Mouse (Mus musculus): Measurements from ENCODE around the gene Gon7.

The Gon7 gene

DNA sequence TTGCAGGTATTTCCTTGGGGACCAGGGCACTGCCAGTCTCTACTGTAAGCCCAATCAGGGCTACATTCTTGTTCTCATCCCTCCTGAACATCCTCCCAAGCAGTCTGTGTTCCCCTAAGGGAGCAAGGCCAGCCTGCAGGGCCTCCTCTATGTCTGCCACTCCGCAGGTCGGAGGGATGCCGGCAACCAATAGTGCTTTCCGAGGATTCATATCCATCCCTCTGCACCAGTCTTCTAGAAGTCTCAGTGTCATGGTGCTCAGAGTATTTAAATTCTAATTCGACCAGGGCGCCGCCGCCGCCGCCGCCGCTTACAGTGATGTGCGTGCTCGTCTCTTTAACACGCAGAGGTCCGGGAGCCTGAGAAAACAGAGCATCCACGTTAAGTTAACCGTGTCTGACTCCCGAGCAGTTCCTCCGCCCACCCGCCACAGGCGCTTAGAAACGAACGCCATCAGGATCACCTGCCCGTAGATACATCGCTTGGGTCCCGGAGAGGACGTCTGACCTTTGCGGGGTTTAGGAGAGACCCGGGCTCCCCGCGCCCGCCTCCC lies 14.5 kb downstream of the Gon7 start:
- no peak for DNase-seq (ENCODE audit: low read depth, low spot score)

DNA sequence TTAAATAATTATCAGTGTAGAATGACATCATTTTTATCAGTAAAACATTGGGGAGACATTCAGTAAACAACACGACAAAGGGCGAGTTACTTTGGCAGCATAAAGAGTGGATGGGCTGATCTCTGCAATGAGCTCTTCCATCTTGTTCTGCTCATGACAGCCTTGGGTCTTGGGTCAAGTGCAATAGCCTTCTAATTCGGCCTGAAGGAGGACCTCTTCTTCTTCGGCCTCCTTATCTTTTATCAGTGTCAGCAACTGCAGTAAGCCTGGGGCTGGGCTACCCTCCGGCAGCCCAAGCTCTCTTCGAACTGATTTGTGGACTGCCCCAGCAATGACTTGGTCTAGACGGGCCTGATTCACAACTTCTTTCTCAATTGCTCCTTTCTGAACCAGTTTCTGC lies 15.5 kb downstream of the Gon7 start:
- DNase-seq (ENCODE audit: low read depth, low spot score): no peak

DNA sequence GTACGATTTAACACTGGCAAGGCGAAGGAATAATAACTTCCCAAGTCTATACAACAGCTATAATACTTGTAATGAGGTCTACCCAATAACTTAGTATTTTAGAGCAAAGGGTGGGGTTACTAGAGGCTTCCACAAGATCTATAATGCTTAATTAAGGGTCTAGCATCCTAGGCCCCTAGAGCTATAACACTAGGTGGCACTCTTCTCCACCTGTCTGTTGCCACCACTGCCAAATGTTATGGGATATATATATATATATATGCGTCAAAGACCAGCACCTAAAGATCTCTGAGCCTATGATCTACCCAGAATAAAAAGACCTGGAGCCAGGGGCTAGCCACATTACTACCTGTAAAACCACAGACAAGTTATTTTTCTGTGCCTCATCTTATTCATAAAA lies 17.3 kb downstream of the Gon7 start:
- no peak for DNase-seq (ENCODE audit: low read depth, low spot score)

DNA sequence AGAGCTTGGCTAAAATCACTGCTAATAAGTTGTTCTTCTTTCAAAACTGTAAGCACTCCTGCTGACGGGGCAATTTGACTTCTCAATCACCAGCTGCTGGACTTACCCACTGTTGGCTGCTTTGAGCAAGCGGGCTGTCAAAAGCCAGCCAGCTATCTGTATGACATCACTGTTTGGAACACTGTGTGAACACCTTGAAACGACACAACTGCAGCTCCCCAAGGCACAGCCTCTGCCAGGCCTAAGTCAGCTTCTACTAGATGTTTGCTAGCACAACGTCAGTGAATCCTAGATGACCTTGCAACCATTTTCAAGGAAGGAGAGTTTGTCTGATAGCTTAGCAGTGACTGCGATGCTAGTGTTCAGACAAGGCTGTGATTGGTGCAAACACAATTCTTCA lies 18.5 kb downstream of the Gon7 start:
- no peak for DNase-seq (ENCODE audit: low read depth, low spot score)

DNA sequence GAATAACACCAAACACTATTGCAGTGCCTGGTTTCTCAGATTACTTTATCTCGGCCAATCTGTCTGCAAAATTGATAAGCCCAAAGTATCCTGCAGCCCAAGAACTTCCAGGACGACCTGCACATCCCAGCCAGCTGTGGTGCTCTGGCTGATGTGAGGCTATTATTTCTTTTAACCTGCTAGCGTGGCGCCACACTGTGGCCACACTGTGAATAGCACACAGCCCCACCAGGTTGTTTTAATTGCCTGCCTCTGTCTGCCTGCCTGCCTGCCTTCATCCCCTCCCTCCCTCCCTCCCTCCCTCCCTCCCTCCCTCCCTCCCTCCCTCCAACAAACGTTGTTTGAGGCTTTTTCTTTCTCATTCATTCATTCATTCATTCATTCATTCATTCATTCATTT lies 24.2 kb downstream of the Gon7 start:
- no peak for DNase-seq (ENCODE audit: low read depth, low spot score)

DNA sequence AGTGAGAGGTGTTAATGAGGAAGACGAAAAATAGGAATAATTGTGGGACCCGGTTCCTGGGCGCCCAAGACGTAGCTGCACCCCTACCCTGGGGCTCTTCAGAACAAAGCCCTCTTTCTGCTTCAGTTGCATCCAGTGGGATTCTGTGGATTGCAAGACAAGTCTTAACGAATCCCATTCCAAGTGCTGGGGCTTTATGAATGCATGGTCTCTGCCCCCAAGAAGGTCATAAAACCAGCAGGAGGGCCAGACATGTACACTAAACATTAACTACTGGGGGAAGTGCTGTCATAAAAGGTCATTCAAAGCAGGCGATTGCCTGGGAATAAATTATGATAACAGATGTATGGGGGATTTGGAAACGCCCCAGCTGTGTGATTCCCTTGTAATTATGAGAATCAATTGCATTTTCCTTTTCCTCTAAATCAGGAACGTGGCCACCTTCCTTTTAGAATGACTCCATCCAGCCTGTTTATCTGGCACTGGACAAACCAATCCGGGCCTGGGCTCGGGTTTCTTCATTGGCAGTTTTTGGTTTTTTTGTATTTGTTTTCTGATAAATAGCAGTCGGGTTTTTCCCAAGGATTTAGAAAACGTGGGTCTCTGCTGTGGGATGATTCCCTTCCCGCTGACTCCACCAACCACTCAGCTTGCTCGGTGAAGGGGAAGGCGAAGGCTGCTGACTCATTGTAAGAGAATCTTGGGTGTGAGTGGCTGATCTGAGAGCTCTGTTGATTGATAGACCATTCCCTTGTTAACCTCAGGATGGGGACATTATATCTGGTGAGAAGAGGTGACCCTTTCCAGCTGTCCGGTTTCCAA lies 26.6 kb downstream of the Gon7 start:
- DNase-seq (ENCODE audit: low read depth, low spot score): no peak

DNA sequence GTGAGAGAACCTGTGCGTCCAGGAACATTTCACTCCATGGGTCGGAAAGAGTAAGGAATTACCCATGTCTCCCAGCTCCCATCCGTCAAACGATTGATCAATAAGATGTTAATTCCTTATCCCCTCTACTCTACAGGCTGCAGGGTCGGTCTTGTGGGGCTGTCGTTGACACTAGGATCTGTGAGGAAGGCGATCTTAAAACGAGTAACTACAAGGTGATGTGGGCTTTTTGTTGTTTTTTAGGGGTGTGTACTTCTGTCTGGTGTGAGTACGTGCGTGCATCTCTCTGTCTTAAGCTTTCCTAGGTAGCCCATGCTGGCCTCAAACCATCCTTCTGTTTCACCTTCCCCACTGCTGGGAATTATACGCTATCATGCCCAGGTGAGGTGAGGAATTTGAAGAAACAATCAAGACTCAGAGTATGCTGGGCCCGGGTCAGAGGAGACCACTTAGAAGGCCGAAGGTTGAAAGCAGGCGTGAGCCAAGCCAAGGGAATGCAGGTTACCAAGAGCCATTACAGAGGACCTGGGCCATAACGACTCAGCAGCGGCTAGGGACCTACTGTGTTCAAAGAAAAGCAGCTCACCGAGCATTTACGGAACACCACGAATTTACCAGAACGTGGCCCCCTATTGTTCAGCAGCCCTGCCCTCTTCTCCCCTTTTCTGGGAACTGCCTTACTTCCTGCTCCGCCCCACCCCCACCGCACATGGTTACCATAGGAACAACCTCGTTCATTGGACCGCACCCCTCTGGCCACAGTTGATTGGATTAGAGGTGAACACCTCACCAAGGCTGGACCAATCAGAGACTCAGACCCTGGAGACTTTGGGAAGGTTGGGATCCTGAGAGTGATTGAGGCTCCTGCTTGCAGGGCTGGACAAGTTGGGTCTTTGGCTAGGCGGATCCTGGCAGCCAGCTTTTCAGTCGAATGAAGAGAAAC lies 27.5 kb downstream of the Gon7 start:
- no peak for DNase-seq (ENCODE audit: low read depth, low spot score)

DNA sequence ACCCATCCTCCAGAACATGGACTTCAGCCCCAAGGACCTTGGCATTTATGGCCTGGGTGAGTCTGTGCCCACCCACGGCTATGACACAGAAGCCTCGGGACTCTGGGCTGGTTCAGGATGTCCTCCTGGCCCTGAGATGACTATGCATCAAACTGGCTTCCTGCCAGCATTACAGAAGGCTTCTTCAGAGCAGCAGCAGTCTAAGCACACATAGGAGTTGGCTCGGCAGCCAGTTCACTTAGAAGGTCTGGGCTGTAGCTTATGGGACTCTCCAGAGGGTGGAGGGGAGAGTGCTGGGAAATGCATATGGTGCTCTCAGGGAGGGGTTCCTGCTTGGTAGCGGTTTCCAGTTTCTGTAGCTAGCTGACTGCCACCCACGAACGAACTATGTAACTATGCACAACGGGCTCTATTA lies 31.8 kb downstream of the Gon7 start:
- no peak for DNase-seq (ENCODE audit: low read depth, low spot score)

DNA sequence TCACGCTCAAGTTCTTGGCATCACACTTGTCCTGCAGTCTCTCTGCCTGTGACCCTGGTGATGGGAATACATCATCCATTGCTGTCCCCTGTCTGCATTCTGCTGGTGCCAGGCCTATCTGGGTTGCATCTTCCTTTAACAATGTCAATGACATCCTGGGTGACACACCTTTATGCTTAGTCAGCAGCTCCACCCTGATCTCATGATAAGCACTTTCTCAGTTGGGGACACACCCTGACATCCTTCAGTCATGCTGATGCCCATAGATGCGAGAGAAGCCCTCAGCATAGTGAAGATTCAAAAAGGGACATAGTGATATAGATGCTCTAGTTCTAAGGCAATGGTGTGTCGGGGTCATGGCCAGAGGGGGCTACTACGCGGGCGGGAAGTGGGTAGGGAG lies 32.5 kb downstream of the Gon7 start:
- DNase-seq (ENCODE audit: low read depth, low spot score): no peak

DNA sequence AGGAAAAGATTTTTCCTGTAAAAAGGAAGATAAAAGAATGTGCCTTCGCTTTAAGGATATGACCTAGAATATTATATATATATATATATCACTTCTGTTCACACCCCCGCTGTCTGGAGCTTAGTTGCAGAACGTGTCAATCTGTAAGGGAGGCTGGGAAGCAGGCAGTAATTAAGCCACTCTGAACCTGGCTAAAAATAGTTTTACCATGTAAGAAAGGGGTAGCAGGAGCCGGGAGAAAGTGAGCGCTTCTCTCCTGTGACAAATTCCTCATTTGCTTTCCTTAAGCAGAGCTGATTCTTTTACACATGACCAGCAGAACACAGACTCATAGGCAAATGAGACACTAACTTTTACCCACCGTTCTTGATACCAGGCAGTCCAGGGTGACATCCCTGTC lies 33.7 kb downstream of the Gon7 start:
- no peak for DNase-seq (ENCODE audit: low read depth, low spot score)

DNA sequence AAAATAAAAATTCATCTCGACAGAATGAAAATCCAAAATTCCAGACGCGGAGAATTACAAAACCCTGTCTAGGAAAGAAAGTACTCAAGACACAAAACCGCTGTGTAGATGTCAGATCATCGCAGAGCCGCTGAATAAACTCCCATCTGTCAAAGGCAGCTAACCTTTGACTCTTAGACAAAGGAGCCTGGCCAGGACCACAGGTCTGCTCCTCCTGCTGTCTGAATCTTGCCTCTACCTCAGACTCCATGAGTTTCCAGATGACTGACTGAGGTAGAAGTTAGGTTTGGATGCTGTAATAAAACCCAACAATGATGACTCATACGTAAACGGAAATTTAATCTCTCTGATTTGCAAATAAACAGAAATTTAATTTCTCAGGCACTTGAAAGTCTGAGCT lies 34.6 kb downstream of the Gon7 start:
- DNase-seq (ENCODE audit: low read depth, low spot score): no peak

DNA sequence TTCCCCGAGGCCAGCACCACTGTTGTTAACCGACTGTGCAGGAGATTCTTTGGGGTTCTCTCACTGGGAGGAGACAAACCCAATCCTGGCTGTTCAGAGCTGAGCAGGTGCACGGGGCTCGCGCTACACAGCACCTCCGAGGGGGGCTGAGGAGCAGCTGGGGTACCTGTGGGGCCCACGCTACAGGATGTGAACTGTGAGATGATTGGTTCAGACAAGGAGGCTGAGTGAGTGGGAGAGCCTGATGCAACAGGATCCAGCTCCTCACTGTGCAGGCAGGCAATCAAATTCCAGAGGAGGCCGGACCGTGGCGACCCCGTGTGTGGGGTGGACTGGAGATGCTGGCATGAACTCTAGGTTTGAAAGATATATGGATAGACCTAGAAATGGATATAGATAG lies 35.2 kb downstream of the Gon7 start:
- DNase-seq (ENCODE audit: low read depth, low spot score): no peak

DNA sequence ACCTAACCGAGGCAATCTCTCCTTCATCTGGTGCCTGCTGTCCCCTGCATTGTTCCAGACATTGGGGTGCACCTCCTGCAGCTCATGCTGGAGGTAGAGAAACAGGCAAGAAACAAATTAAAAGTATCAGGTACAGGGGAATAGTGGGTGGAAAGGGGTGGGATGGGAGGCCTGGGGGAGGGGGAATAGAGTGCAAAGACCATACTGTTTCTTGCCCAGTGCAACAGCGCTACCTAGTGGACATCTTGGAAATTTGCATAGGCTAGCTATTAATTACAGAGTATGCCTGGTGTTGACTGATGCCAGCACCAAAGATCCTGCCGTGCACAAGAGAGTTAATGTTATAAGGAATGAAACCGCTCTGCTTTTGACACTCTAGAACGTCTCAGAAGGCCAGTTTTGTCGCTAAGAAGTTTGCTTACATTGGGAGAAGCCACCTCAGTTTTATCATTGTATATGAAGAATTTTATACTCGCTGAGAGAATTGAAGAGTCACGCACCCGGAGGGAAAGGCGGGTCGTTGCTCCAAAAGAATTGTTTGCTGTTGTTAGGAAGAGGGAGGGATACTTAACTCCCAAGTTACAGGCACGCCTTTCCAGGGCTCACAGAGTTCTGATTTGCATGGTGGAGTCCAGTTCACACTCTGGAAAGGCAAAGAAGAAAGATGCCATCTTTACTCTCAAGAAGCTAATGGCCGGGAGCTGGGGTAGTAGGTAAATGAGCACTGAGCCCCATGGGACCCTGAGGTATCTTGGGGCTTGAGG lies 37.9 kb downstream of the Gon7 start:
- DNase-seq (ENCODE audit: low read depth, low spot score): no peak

DNA sequence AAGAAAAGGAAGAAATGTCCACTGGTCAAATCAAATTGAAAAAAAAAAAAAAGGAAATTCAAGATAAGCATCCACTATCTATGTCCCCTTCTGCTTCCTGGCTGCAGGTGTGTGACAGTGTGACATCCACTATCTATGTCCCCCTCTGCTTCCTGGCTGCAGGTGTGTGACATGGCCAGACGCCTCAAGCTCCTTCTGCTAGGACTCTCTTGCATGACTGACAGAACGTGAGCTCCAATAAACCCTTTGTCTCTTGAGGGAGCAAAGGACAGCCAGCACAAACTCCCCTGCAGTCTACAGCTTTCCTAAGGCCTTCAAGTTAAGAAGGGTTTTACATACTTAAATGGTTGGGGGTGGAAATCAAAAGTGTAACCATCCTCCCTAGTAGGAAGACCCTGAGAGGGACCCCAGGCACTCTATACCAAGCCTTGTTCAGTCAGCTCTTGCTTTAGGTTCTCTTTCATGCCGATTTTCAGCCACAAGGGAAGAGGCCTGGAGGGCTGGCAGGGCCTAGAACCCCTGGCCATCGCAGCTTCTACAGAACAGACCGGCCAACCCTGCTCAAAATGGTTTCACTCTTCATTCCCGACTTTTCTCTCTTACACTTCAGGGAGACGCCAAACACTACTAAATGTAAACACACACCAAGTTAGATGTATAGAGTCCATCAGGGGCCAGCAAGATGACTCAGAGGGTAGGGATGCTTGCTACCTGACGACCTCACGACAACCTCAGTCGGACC lies 42.8 kb downstream of the Gon7 start:
- no peak for DNase-seq (ENCODE audit: low read depth, low spot score)

DNA sequence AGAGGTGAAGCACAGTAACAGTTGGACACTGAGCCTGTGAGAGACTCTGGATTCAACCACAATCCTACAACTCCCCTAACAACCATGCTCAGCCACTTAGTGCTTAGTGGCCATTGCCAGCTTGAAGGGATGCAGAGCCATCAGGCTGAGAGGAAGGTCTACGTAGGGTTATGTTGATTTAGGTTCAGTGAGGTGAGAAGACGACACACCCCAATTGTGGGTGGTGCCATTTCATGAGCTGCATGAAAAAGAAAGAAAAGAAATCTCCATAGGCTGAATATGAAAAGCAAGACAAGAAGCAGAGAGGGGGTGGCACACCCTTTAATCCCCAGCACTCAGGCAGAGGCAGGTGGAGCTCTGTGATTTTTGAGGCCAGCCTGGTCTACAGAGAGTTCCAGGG lies 43.5 kb downstream of the Gon7 start:
- DNase-seq (ENCODE audit: low read depth, low spot score): no peak

DNA sequence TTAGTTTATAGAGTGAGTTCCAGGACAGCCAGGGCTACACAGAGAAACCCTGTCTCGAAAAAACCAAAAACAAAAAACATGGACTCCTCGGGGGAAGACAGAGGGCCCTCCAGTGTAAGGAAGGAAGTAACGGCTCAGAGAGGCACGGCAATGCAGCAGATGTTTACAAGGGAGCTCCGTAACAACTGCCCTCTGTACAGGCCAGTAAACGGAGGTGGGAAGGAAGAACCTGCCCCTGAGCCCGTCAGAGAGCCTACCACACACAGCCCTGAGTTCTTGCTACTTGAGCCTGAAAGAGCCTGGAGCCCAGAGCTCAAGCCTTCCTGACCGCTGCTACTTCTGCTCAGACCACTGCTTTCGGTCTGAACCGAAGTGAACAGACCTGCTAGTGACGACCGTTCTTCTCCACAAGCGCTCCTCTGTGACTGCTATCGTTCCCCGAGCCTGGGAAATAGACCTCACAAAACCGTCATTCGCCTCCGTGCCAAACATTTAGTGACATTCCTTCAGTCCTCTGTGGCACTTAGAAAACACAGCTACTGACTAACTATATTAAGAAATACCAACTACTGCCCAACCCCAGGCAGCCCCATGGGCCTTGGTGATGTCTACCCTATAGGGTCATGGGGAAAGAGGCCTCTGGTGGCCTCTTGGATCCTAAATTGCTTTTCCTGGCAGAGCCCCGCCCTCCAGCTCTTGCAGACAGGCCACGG lies 44.3 kb downstream of the Gon7 start:
- DNase-seq (ENCODE audit: low read depth, low spot score): no peak

DNA sequence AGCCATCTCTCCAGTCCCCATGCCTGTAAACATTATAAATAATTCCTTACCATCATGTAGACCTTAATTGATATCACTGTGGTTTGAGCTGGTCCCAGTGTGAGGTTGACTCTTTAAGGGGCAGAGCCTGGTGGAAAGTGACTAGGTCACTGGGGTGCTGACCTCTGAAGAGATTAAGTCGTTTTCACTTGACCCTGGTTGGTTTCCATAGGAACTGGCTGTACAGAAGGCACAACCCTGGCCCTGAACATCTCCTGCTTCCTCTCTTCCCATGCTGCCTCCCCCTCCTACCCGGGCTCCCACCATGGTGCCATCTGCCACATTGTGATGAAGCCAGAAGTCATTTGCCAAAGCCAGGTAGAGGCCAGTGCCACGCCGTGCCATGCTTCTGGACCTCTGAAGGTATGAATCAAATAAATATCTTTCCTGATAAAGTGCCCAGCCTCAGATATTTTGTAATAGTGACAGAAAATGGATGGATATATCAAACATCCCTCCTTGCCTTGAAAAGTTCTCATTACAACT lies 46.7 kb downstream of the Gon7 start:
- DNase-seq (ENCODE audit: low read depth, low spot score): no peak

DNA sequence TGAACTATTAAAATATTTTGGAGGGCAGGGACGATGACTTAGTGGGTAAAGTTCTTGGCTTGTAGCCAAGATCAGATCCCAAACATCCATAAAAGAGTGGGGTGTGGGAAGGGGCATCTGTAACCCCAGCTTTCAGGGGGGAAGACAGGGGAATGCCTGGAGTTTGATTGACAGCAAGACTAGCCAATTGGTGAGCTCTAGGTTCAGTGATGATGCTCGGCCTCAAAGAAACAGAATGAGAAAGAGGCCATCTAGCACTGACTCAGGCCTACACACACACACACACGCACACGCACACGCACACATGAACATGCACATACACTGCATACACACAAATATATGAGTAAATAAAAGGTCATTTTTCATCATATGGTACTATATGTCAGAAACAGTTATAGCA lies 47.7 kb downstream of the Gon7 start:
- no peak for DNase-seq (ENCODE audit: low read depth, low spot score)

DNA sequence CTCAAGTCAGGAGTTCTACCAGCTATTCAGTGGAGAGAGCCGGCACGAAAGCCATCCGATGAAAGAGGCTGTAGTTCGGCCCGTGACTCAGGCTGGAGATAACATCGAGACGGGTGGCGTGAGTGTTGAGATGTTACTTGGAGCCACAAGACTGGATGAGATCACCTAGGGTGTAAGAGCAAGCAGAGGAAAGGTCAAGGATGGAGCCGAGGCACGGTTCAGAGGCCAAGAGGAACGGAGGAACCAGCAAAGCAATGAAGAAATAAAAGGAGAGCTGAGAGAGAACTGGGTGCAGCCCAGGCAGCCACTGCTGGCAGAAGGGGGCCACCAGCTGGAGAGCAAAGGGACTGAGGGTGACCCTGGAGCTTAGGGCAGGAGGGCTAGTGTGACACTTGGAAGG lies 49.4 kb downstream of the Gon7 start:
- DNase-seq (ENCODE audit: low read depth, low spot score): no peak

DNA sequence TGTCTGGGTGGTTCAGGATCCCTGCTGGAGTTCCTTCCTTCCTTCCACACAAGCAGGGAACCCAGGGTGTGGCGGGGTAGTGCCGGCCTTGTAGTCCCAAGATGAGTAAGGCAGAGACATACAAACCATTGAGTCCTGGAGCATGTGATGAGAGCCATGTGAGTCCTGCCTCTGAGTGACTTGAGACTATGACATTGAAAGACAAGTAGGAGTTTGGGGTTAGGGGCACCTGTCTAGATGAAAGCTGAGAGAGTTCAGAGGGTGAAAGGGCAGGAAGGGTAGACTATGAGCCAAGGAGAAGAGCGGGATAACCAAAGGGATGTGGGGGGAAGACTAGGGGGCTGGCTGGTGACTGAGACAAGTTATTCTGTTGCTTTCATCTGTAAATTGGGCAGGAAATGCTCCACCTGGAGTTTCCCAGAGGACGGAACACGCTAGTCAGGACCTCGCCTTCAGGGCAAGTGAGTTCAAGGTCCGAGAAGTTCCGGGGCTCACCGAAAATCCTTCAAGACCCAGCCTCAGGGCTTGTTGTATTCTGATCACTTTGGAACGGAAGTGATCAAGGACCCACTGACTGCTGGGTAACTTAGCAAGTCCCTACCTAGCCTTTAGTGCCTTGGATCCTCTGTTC lies 50.7 kb downstream of the Gon7 start:
- DNase-seq (ENCODE audit: low read depth, low spot score): no peak
